Mouse (Mus musculus): ENCODE data around the gene Tbl1xr1. TPM values are rescaled to one million over a fixed set of nuclear protein-coding genes. Genes with fewer than 3 reads are reported as not detected.

The Tbl1xr1 gene
- total RNA-seq, 2 experiments from 2014 or later = 135 to 151 TPM

GRCm38 (mm10) chr3:22138580-22139099, 62.2 kb downstream of the Tbl1xr1 start:
- no peak for DNase-seq (ENCODE audit: extremely low spot score in 1 of 2, low spot score in 1 of 2)

- DNase-seq (ENCODE audit: extremely low spot score in 1 of 2, low spot score in 1 of 2) = no peak
Observed at GRCm38 (mm10) chr3:22140111-22140658, 63.7 kb downstream of the Tbl1xr1 start.

GRCm38 (mm10) chr3:22141984-22142719, 65.7 kb downstream of the Tbl1xr1 start:
- no peak for DNase-seq (ENCODE audit: extremely low spot score in 1 of 2, low spot score in 1 of 2)

- no peak for DNase-seq (ENCODE audit: extremely low spot score in 1 of 2, low spot score in 1 of 2)
Observed at GRCm38 (mm10) chr3:22142846-22143641, 66.6 kb downstream of the Tbl1xr1 start.

- DNase-seq (ENCODE audit: extremely low spot score in 1 of 2, low spot score in 1 of 2) = no peak
Observed at GRCm38 (mm10) chr3:22144255-22144654, 67.8 kb downstream of the Tbl1xr1 start.

GRCm38 (mm10) chr3:22147433-22147927, 71.0 kb downstream of the Tbl1xr1 start:
- no peak for DNase-seq (ENCODE audit: extremely low spot score in 1 of 2, low spot score in 1 of 2)

GRCm38 (mm10) chr3:22148306-22148932, 72.0 kb downstream of the Tbl1xr1 start:
- no peak for DNase-seq (ENCODE audit: extremely low spot score in 1 of 2, low spot score in 1 of 2)

GRCm38 (mm10) chr3:22150872-22151530, 74.5 kb downstream of the Tbl1xr1 start:
- DNase-seq (ENCODE audit: extremely low spot score in 1 of 2, low spot score in 1 of 2) = no peak

- DNase-seq (ENCODE audit: extremely low spot score in 1 of 2, low spot score in 1 of 2) = no peak
Observed at GRCm38 (mm10) chr3:22152773-22153172, 76.3 kb downstream of the Tbl1xr1 start.

- no peak for DNase-seq (ENCODE audit: extremely low spot score in 1 of 2, low spot score in 1 of 2)
Observed at GRCm38 (mm10) chr3:22154522-22154921, 78.1 kb downstream of the Tbl1xr1 start.

- no peak for DNase-seq (ENCODE audit: extremely low spot score in 1 of 2, low spot score in 1 of 2)
Observed at GRCm38 (mm10) chr3:22156397-22156796, 79.9 kb downstream of the Tbl1xr1 start.

- no peak for DNase-seq (ENCODE audit: extremely low spot score in 1 of 2, low spot score in 1 of 2)
Observed at GRCm38 (mm10) chr3:22162948-22163347, 86.5 kb downstream of the Tbl1xr1 start.

- no peak for DNase-seq (ENCODE audit: extremely low spot score in 1 of 2, low spot score in 1 of 2)
Observed at GRCm38 (mm10) chr3:22167856-22168255, 91.4 kb downstream of the Tbl1xr1 start.

GRCm38 (mm10) chr3:22168432-22168831, 92.0 kb downstream of the Tbl1xr1 start:
- DNase-seq (ENCODE audit: extremely low spot score in 1 of 2, low spot score in 1 of 2) = no peak

GRCm38 (mm10) chr3:22171526-22171925, 95.1 kb downstream of the Tbl1xr1 start:
- DNase-seq (ENCODE audit: extremely low spot score in 1 of 2, low spot score in 1 of 2) = no peak

GRCm38 (mm10) chr3:22172410-22172809, 96.0 kb downstream of the Tbl1xr1 start:
- no peak for DNase-seq (ENCODE audit: extremely low spot score in 1 of 2, low spot score in 1 of 2)

- DNase-seq (ENCODE audit: extremely low spot score in 1 of 2, low spot score in 1 of 2) = no peak
Observed at GRCm38 (mm10) chr3:22173171-22173570, 96.7 kb downstream of the Tbl1xr1 start.

GRCm38 (mm10) chr3:22174232-22174631, 97.8 kb downstream of the Tbl1xr1 start:
- DNase-seq (ENCODE audit: extremely low spot score in 1 of 2, low spot score in 1 of 2) = no peak

GRCm38 (mm10) chr3:22180076-22180475, 103.6 kb downstream of the Tbl1xr1 start:
- no peak for DNase-seq (ENCODE audit: extremely low spot score in 1 of 2, low spot score in 1 of 2)

- no peak for DNase-seq (ENCODE audit: extremely low spot score in 1 of 2, low spot score in 1 of 2)
Observed at GRCm38 (mm10) chr3:22181026-22181425, 104.6 kb downstream of the Tbl1xr1 start.
